Mouse (Mus musculus): ENCODE data around the gene Rit1. TPM values are rescaled to one million over a fixed set of nuclear protein-coding genes. Genes with fewer than 3 reads are reported as not detected.

Gene Rit1
- 51.1 and 57.4 TPM in 2 replicates for polyA plus RNA-seq (2012; rRNA removed)

GRCm38 (mm10) chr3:88716399-88717197, at the start of gene Rit1:
Gene Rit1, plus strand, starts transcription at chr3:88716838.

DNA sequence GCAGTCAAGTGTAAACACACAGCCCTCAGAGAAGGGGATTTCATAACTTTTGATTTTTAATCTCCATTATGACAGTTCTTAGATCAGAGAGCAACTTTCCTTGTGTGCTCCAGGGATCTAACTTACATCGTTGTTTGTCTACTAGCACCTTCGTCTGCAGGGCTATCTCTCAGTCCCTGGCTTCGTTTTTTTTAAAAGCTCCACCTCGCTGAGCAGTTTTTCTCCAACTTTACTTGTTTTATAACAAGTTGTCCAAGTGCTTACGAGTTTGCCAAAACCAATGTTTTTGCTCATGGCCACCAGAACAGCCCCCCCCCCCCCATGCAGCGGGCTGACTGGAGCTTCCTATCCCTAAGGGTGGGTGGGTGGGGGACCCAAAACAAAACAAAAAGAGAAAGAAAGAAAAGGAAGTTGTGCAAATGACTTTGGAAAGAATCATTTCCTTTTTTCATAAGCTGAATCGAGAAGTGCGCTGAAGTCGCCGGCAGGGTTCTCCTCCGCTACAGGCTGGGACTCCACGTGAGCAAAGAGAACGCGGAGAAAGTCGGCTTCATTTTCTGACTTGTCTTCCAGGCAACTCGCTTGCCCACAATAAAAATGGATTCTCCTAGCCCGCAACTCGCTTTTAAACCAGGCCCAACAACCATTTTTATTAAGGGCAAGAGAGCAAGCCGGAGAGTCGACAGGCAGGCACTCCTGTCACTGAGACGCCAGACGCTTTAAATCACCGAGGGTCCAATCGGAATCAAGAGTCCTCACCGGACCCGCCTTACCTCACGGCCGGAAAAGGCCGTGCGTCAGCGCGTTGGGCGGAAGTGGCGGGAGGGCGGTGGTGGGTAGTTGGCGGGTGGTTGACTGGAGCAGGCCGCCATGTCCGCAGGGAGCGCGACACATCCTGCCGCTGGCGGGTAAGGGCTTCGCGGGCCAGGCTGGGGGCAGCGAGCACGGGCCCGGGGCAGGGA, 31.4 kb upstream of the Rit1 start, which contains the start of gene Khdc4:
Khdc4 (plus strand) TSS at position 824 of the 962 bp plus-strand sequence.

DNA sequence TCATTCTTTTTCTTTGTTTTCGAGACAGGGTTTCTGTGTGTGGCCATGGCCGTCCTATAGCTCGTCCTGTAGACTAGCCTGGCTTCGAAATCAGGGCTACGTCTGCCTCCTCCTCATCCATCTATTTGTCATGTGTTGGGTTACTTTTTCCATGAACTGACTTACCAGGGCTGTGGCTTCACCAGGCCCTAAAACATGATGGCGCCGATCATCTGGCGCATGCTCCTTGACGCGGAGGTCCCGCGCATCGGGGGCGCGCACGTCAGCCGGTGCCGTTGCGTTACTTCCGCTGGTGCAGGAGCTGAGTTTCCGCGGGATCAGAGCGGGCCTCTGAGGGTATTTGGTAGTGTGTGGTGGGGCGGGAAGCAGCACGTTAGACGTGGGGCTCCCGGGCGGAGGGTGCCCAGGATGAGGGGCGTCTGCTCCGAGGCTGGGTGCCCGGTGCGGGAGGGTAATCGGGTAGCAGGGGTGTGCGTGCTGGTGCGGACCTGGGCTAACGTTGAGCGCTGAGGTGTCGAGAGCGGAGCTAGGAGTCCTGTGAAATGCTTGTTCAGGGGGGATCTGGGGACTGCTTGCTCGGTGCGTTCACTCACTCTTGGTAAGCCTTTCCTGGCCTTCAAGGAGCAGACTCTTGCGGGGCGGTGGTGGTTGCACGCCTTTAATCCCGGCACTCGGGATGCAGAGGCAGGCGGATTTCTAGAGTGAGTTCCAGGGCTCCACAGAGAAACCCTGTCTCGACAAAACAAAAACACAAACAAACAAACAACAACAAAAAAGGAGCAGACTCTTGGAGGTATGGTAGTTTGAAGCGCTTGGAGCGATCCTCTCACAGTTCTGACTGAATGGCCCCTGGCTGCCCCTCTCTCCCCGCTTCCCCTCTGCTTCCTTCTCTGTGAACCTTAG, 58.6 kb downstream of the Rit1 start, which contains the start of gene Syt11:
Syt11 (minus strand) TSS at position 226 of the 903 bp plus-strand sequence.

Other genes starting within 250 kb of the Rit1 start
- gene Lmna, start 206.9 kb upstream of the Rit1 start, polyA plus RNA-seq (2012; rRNA removed) = 40.9 and 46.3 TPM in 2 replicates
- gene Mex3a, start 184.4 kb upstream of the Rit1 start, polyA plus RNA-seq (2012; rRNA removed) = 54.4 and 59.6 TPM in 2 replicates
- gene Rab25, start 168.5 kb upstream of the Rit1 start, polyA plus RNA-seq (2012; rRNA removed) = 0.27 and 0.47 TPM in 2 replicates
- 149 and 155 TPM in 2 replicates for gene Lamtor2, start 163.8 kb upstream of the Rit1 start, polyA plus RNA-seq (2012; rRNA removed)
- gene Ubqln4, start 163.1 kb upstream of the Rit1 start, polyA plus RNA-seq (2012; rRNA removed) = 89.7 and 95.0 TPM in 2 replicates
- 175 and 179 TPM in 2 replicates for gene Ssr2, start 141.0 kb upstream of the Rit1 start, polyA plus RNA-seq (2012; rRNA removed)
- gene Arhgef2, start 110.9 kb upstream of the Rit1 start, polyA plus RNA-seq (2012; rRNA removed) = 74.7 and 92.8 TPM in 2 replicates
- not detected in 2 replicates for gene Rxfp4, start 63.7 kb upstream of the Rit1 start, polyA plus RNA-seq (2012; rRNA removed)
- gene Khdc4, start 31.0 kb upstream of the Rit1 start, polyA plus RNA-seq (2012; rRNA removed) = 117 and 121 TPM in 2 replicates
- 174 and 175 TPM in 2 replicates for gene Syt11, start 58.3 kb downstream of the Rit1 start, polyA plus RNA-seq (2012; rRNA removed)
- 27.0 and 28.5 TPM in 2 replicates for gene Gon4l, start 118.4 kb downstream of the Rit1 start, polyA plus RNA-seq (2012; rRNA removed)
- 49.9 and 50.9 TPM in 2 replicates for gene Msto1, start 197.2 kb downstream of the Rit1 start, polyA plus RNA-seq (2012; rRNA removed)
- 22.3 and 23.1 TPM in 2 replicates for gene Ash1l, start 233.8 kb downstream of the Rit1 start, polyA plus RNA-seq (2012; rRNA removed)
- 100 and 102 TPM in 2 replicates for gene Dap3, start 234.3 kb downstream of the Rit1 start, polyA plus RNA-seq (2012; rRNA removed)